Mouse (Mus musculus) embryonic facial prominence, embryonic 14.5 days (tissue): Measurements from ENCODE around the gene Gna11. TPM values are rescaled to one million over a fixed set of nuclear protein-coding genes. Genes with fewer than 3 reads are reported as not detected.

ENCODE experiments used
- ATAC-seq: fragments of 200-750 bp; cut with Nextera tagmentation; 2 replicates; pipeline ENCODE4 v1.8.0; 2017; ENCODE audit warnings: low read depth, moderate number of reproducible peaks, moderate TSS enrichment
- DNase-seq: peaks from one replicate; pipeline ENCODE4 v3.0.0-alpha.2; 2015; ENCODE audit warnings: low spot score
- H3K27ac ChIP-seq: fragments of 300-500 bp; sonication (generic); replicated peaks from 2 replicates; pipeline ENCODE4 v1.5.1; 2014; ENCODE audit warnings: low read depth, mild to moderate bottlenecking, low read length, moderate library complexity
- H3K27me3 ChIP-seq: fragments of 300-500 bp; sonication (generic); replicated peaks from 2 replicates; pipeline ENCODE4 v1.6.1; 2014; ENCODE audit warnings: low read length; ENCODE audit not compliant: control insufficient read depth, insufficient read depth
- H3K36me3 ChIP-seq: fragments of 300-500 bp; sonication (generic); 2 replicates; pipeline ENCODE4 v1.6.1; 2014; ENCODE audit warnings: low read length, mixed read lengths; ENCODE audit not compliant: control insufficient read depth, insufficient read depth
- H3K4me1 ChIP-seq: fragments of 300-500 bp; sonication (generic); 2 replicates; pipeline ENCODE4 v1.6.1; 2014; ENCODE audit warnings: antibody characterized with exemption, low read length; ENCODE audit not compliant: control insufficient read depth, insufficient read depth
- H3K4me2 ChIP-seq: fragments of 300-500 bp; sonication (generic); 2 replicates; pipeline ENCODE4 v1.6.1; 2014; ENCODE audit warnings: low read depth, mild to moderate bottlenecking, low read length, moderate library complexity, mixed read lengths
- H3K4me3 ChIP-seq: fragments of 300-500 bp; sonication (generic); 2 replicates; pipeline ENCODE4 v1.5.1; 2014; ENCODE audit warnings: low read depth, mild to moderate bottlenecking, low read length
- H3K9ac ChIP-seq: fragments of 300-500 bp; sonication (generic); 2 replicates; pipeline ENCODE4 v1.6.1; 2014; ENCODE audit warnings: low read depth, mild to moderate bottlenecking, low read length, moderate library complexity, mixed read lengths
- H3K9me3 ChIP-seq: fragments of 300-500 bp; sonication (generic); 2 replicates; pipeline ENCODE4 v1.6.1; 2016; ENCODE audit warnings: low read length; ENCODE audit not compliant: control insufficient read depth
- WGBS: fragments of 180-500 bp; shearing (Covaris S2); extraction: QIAGEN DNeasy Blood & Tissue Kit; methylation state at CpG from one replicate; pipeline ENCODE4 v1.1.7; 2014; 5-methylcytosine and 5-hydroxymethylcytosine counted together
- polyA plus RNA-seq: library from polyadenylated mRNA; unstranded; fragments of >200 nt; fragmentation: Nextera tagmentation; extraction: Ambion mirVana; gene quantifications from 2 replicates; pipeline ENCODE4 v1.2.1, GENCODE M21; 2014

The Gna11 gene
- polyA plus RNA-seq, 1 experiment from 2014 or later = 87.7 TPM

DNA sequence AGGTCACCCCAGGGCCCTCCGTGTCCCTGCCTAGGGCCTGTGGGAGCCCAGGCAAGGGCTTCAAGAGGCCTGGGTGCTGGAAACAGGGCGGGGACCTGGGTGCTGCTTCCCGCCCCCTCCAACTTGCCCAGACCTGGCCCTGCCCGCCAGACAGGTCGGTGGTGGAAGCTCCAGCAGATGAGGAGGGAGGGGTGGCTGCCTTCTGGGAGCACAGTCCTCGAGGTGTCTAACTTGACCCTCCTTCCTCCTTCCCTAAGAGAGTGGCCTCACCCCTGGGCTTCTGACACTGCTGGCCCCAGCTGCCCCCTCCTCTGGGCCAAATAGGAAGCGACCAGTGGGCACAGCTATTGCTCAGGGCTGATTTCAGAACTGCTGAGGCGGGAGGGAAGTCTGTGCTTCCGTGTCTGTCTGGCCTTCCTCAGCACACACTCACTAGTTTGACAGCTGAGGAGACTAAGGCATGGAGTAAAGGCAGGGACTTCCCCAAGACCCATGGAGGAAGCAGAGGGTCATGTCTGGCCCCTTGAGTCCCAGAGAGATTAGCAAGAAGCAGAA lies 20.9 kb downstream of the Gna11 start, which contains the start of gene Gna15:
TSS of gene Gna15 (minus strand) at position 175 of the 555 bp plus-strand sequence.
- no peak within 1 kb of the TSS for H3K9ac ChIP-seq
- ATAC-seq (0 out of 2 replicates have a peak, but pooled peaks have one; percentile 34), DNase-seq (peak; percentile 27)
- WGBS = 22% methylated on average over 6 of the region's 9 CpGs
- H3K4me2 ChIP-seq = peak within 1 kb of the TSS; percentile 21; the same call in 1 of the 2 replicates
- H3K4me3 ChIP-seq = 0 out of 2 replicates have a peak within 1 kb of the TSS, but pooled peaks have one; percentile 15
- H3K27ac ChIP-seq = no peak within 1 kb of the TSS
- H3K4me1 ChIP-seq = no peaks in the 10 kb centered on the region
- H3K36me3 ChIP-seq = 0 out of 2 replicates have a peak, but pooled peaks cover 5% of the 10 kb centered on the region
- no peaks in the 10 kb centered on the region for H3K27me3 ChIP-seq
- H3K9me3 ChIP-seq = no peaks in the 10 kb centered on the region

DNA sequence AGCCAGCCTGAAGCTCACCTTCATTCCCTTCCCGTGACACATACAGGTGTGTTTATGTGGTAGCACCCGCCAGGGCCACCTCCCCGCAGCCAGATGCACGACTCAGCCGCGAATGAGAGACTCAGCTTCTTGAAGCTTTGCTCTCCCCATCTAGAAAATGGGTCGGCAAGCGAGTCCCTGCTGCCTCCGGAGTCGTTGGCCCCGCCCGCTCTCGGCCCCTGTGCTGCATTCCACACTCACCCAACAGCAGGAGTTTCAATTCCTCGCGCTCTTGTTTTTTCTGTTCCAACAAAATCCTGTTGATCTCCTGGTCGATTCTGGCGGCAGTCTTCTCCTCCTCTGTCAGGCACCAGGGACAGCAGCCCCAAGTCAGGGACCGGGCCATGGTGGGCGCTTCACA lies 21.4 kb downstream of the Gna11 start:
- Histone ChIP-seq H3K4me2 (peak overlapping the region; percentile 21; the same call in 1 of the 2 replicates), H3K9ac (no peak overlapping the region), H3K9me3 (no peaks in the 10 kb centered on the region), H3K27ac (no peak overlapping the region), H3K36me3 (no peaks in the 10 kb centered on the region), H3K27me3 (no peaks in the 10 kb centered on the region), H3K4me3 (0 out of 2 replicates have a peak overlapping the region, but pooled peaks have one; percentile 15), H3K4me1 (no peaks in the 10 kb centered on the region)
- ATAC-seq = no peak
- 20% methylated on average over 19 of the region's 19 CpGs for WGBS
- no peak for DNase-seq

DNA sequence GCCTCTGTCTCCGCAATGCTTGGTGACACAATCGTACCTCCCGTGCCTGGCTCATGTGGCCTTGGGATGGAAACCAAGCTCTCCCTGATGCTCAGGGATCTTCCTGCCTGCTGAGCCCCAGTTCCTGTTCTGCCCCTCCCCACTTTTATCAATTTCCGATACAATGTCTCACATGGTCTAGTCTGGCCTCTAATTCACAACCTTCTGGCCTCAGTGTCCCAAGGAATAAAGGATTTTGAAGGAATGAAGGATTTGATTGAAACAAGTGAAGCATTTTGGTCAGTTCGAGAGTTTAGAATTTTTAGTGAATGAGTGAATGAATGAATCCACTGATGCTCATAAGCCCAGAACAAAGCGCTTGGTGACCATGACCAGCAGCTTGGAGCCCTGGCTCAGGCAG lies 21.8 kb downstream of the Gna11 start:
- Histone ChIP-seq H3K9me3 (no peaks in the 10 kb centered on the region), H3K27ac (no peak overlapping the region), H3K4me2 (0 out of 2 replicates have a peak overlapping the region, but pooled peaks have one; percentile 21), H3K4me1 (no peaks in the 10 kb centered on the region), H3K36me3 (no peaks in the 10 kb centered on the region), H3K9ac (no peak overlapping the region), H3K27me3 (no peaks in the 10 kb centered on the region), H3K4me3 (0 out of 2 replicates have a peak overlapping the region, but pooled peaks have one; percentile 15)
- DNase-seq = no peak
- 77% methylated on average over 6 of the region's 6 CpGs for WGBS
- no peak for ATAC-seq

DNA sequence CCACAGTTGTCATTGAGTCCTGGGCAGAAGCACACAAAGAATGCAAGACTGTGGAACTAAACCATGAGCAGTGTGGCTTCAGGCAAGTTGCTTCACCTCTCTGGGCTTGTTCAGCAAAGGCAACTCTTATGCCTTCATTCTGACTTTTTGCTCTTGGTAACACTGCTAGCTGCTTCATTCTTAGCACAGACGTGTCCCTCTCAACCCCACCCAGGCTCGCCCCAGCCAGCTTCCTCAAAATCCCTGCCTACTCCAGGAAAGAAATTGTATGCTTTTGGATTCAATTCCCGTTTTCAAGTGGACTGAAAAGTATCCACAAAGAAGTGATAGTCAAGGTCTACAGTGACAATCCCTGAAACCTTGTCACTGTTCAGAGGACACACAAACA lies 25.0 kb downstream of the Gna11 start:
- Histone ChIP-seq H3K27me3 (no peaks in the 10 kb centered on the region), H3K36me3 (no peaks in the 10 kb centered on the region), H3K9ac (no peak overlapping the region), H3K4me2 (no peak overlapping the region), H3K4me3 (no peak overlapping the region), H3K27ac (no peak overlapping the region), H3K9me3 (no peaks in the 10 kb centered on the region), H3K4me1 (no peaks in the 10 kb centered on the region)
- ATAC-seq = no peak
- DNase-seq = no peak
- 77% methylated on average over 3 of the region's 3 CpGs for WGBS

DNA sequence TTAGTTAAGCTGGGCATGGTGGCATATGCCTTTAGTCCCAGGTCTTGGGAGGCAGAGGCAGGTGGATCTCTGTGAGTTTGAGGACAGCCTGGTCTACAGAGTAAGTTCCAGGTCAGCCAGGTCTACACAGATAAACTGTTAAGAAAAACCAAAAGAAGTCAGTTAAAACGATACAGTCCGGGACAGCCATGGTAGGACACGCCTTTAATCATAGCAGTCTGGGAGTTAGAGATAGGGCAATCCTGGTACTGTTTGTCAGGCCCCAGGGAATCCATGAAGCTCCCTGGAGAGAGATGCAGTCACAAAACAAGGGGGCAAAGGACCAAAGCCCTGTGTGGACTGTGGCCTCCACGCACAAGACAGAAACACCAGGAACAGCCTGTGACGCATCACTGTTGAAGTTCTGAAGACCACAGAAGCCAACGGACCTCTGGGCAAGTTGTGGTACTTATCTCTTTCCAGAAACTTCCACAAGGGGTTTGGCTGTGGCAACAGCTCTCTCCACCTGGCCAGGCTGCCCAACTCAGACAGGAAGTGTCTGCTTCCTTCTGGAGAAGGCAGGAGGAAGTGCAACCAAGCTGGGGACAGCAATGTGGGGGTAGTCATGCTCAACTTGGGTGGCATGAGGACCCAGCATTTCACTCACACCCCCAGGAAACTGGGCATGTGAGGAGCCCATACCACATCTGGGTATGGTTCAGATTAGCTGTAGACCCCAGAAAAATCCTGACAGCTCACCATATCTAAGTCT lies 25.6 kb downstream of the Gna11 start:
- WGBS = 83% methylated on average over 6 of the region's 6 CpGs
- no peak overlapping the region for H3K27ac ChIP-seq

DNA sequence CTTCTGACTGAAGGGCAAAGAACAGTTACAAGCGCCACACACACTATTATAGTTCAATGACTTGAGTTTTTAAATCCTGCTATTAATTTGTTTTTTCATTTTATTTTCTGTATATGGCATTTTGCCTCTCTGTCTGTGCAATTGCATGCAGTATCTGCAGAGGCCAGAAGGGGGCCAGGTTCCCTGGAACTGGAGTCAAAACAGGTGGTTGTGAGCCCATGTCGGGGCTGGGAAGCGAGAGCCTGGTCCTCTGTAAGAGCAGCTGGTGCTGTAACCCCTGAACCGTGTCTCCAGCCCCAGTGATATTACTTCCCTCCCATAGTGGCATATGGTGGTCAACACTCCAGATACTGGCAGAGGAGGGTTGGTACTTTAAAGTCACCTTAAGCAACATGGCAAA lies 26.4 kb downstream of the Gna11 start:
- no peak overlapping the region for H3K9ac ChIP-seq
- 10% methylated on average over 4 of the region's 4 CpGs for WGBS
- no peak for ATAC-seq
- H3K9me3 ChIP-seq = no peaks in the 10 kb centered on the region
- H3K27me3 ChIP-seq = no peaks in the 10 kb centered on the region
- H3K4me2 ChIP-seq = no peak overlapping the region
- no peaks in the 10 kb centered on the region for H3K4me1 ChIP-seq
- no peak overlapping the region for H3K27ac ChIP-seq
- H3K4me3 ChIP-seq = no peak overlapping the region
- DNase-seq = peak; percentile 60
- no peaks in the 10 kb centered on the region for H3K36me3 ChIP-seq

More for the DNA sequence above, 25.6 kb downstream of the Gna11 start:
- Histone ChIP-seq H3K4me2 (no peak overlapping the region), H3K9me3 (no peaks in the 10 kb centered on the region), H3K9ac (no peak overlapping the region), H3K36me3 (no peaks in the 10 kb centered on the region), H3K27me3 (no peaks in the 10 kb centered on the region), H3K4me3 (no peak overlapping the region), H3K4me1 (no peaks in the 10 kb centered on the region)
- DNase-seq (no peak), ATAC-seq (no peak)

DNA sequence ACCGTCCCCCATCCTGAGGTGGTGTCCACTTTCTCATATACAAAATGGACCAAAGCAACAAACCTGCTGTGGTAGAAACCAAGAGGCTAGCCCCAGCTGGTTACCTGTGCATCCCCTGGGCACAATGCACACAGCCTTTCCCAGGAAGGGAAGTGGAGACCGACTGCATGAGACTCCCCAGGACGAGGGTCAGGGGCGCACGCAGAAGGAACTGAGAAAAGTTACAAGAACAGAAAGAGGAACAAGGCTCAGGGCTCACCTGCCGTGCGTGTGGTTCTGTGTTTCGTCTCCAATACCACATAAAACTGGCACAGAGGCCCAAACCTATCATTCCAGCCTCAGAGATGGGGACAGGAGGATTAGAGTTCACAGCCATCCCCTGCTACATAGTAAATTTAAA lies 27.8 kb downstream of the Gna11 start:
- Histone ChIP-seq H3K27me3 (no peaks in the 10 kb centered on the region), H3K27ac (no peak overlapping the region), H3K4me2 (no peak overlapping the region), H3K4me1 (no peaks in the 10 kb centered on the region), H3K9me3 (no peaks in the 10 kb centered on the region), H3K9ac (no peak overlapping the region), H3K4me3 (no peak overlapping the region), H3K36me3 (no peaks in the 10 kb centered on the region)
- ATAC-seq (no peak), DNase-seq (no peak)
- WGBS = 72% methylated on average over 8 of the region's 8 CpGs

DNA sequence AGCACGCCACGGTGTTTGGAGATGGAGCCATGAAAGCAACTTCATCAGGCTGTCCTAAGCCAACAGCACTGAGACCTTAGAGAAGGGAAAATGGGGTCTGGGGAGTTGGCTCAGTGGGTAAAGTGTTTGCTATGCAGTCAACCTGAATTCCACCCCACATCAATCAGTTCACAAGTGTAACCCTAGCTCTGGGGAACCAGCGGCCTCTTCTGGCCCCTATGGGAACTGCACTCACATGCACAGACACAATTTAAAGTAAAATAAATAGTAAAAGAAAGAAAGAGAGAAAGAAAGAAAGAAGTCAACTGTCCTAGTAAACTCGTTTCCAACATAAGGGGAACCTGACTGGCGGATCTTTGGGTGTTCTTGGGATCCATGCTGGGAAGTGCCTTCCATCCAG lies 31.2 kb downstream of the Gna11 start:
- no peaks in the 10 kb centered on the region for H3K4me1 ChIP-seq
- no peaks in the 10 kb centered on the region for H3K9me3 ChIP-seq
- no peak overlapping the region for H3K27ac ChIP-seq
- DNase-seq (no peak), ATAC-seq (no peak)
- H3K4me3 ChIP-seq = no peak overlapping the region
- H3K4me2 ChIP-seq = no peak overlapping the region
- 80% methylated on average over 5 of the region's 5 CpGs for WGBS
- H3K9ac ChIP-seq = no peak overlapping the region
- no peaks in the 10 kb centered on the region for H3K27me3 ChIP-seq
- H3K36me3 ChIP-seq = no peaks in the 10 kb centered on the region
